Mouse (Mus musculus) thymus, postnatal 4 days (tissue): Measurements from ENCODE around the gene Atg4c.

Experiments
- DNase-seq: peaks from one replicate; pipeline ENCODE4 v3.0.0; 2021

The Atg4c gene

GRCm38 (mm10) chr4:99186412-99187125, 7.2 kb upstream of the Atg4c start:
- DNase-seq, result no peak

GRCm38 (mm10) chr4:99192640-99193039, 1.1 kb upstream of the Atg4c start:
- no peak for DNase-seq

- DNase-seq, result no peak
Observed at GRCm38 (mm10) chr4:99193214-99193613, 520 bp upstream of the Atg4c start.

- no peak for DNase-seq
Observed at GRCm38 (mm10) chr4:99194826-99195225, 1.1 kb downstream of the Atg4c start.

GRCm38 (mm10) chr4:99198721-99199120, 5.0 kb downstream of the Atg4c start:
- DNase-seq, result no peak

GRCm38 (mm10) chr4:99199757-99200251, 6.1 kb downstream of the Atg4c start:
- DNase-seq, result no peak

GRCm38 (mm10) chr4:99200383-99201136, 6.8 kb downstream of the Atg4c start:
- no peak for DNase-seq

GRCm38 (mm10) chr4:99205773-99206172, 12.0 kb downstream of the Atg4c start:
- DNase-seq, result no peak

- DNase-seq, result no peak
Observed at GRCm38 (mm10) chr4:99206356-99206755, 12.6 kb downstream of the Atg4c start.

- no peak for DNase-seq
Observed at GRCm38 (mm10) chr4:99210087-99210486, 16.4 kb downstream of the Atg4c start.

GRCm38 (mm10) chr4:99211606-99212005, 17.9 kb downstream of the Atg4c start:
- DNase-seq, result no peak

GRCm38 (mm10) chr4:99213123-99213522, 19.4 kb downstream of the Atg4c start:
- DNase-seq, result no peak

GRCm38 (mm10) chr4:99222221-99222620, 28.5 kb downstream of the Atg4c start:
- DNase-seq, result no peak

- DNase-seq, result no peak
Observed at GRCm38 (mm10) chr4:99224790-99225189, 31.1 kb downstream of the Atg4c start.

GRCm38 (mm10) chr4:99227226-99227625, 33.5 kb downstream of the Atg4c start:
- DNase-seq, result no peak

GRCm38 (mm10) chr4:99229371-99229770, 35.6 kb downstream of the Atg4c start:
- no peak for DNase-seq

GRCm38 (mm10) chr4:99235203-99235856, 41.6 kb downstream of the Atg4c start:
- DNase-seq, result no peak

- peak; percentile 14 for DNase-seq
Observed at GRCm38 (mm10) chr4:99238305-99238704, 44.6 kb downstream of the Atg4c start.

GRCm38 (mm10) chr4:99241674-99242073, 47.9 kb downstream of the Atg4c start:
- DNase-seq, result peak; percentile 15

- DNase-seq, result no peak
Observed at GRCm38 (mm10) chr4:99249358-99249757, 55.6 kb downstream of the Atg4c start.

GRCm38 (mm10) chr4:99249826-99250225, 56.1 kb downstream of the Atg4c start:
- no peak for DNase-seq

GRCm38 (mm10) chr4:99252957-99253356, 59.2 kb downstream of the Atg4c start:
- DNase-seq, result no peak

- DNase-seq, result no peak
Observed at GRCm38 (mm10) chr4:99263191-99263590, 69.5 kb downstream of the Atg4c start.

- DNase-seq, result no peak
Observed at GRCm38 (mm10) chr4:99263663-99264062, 69.9 kb downstream of the Atg4c start.
